Mouse (Mus musculus): ENCODE data around the gene Elmo2.

GRCm38 (mm10) chr2:165300424-165300823, 25.9 kb downstream of the Elmo2 start:
- TF ChIP-seq POLR2A (IDR thresholded peaks at IDR 0.05; ENCODE audit: extremely low read depth, insufficient read depth, low read length) (no peak), CTCF (IDR thresholded peaks at IDR 0.05; ENCODE audit: extremely low read depth, insufficient read depth, low read length) (no peak)

All from cortical plate, adult 2 months (tissue).